Mouse (Mus musculus) spleen, adult 18-20 months (tissue): ENCODE measurements around the gene Ncor2.
A peak's percentile ranks its signal among the peaks of the same experiment; 100 is the strongest.

Source experiments
- DNase-seq, 2 experiments: peaks; one replicate each; pipeline ENCODE4 v3.0.0; 2022; ENCODE audit warnings: mixed read lengths in 2 of 2

The Ncor2 gene

GRCm38 (mm10) chr5:125085097-125085617, 93.9 kb downstream of the Ncor2 start:
- no peak for DNase-seq

- DNase-seq = no peak
Measured at GRCm38 (mm10) chr5:125083674-125084073, 95.3 kb downstream of the Ncor2 start.

GRCm38 (mm10) chr5:125081318-125082101, 97.5 kb downstream of the Ncor2 start:
- DNase-seq = peak in 1 of 2 experiments; percentile 22

- no peak for DNase-seq
Measured at GRCm38 (mm10) chr5:125080787-125081317, 98.2 kb downstream of the Ncor2 start.

- DNase-seq = no peak
Measured at GRCm38 (mm10) chr5:125080352-125080751, 98.7 kb downstream of the Ncor2 start.

DNA sequence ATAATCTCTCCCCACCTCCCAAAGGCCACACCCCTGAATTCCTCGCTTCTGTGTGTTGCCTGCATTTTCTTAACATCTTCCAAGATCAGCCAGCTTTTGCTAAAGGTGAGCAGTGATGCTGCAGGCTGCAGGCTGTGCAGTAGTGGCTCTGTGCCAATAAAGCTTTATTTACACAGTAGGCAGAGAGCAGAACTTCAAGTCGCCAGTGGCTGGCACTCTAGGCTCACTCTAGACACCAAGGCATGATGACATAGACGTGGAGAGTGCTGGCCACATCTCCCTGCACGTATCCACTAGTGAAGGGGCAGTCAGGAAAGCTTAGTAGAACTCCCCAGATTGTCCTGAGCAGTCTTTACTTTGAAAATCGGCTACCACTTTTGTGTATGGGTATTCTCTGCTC, 100.8 kb downstream of the Ncor2 start:
- no peak for DNase-seq

DNA sequence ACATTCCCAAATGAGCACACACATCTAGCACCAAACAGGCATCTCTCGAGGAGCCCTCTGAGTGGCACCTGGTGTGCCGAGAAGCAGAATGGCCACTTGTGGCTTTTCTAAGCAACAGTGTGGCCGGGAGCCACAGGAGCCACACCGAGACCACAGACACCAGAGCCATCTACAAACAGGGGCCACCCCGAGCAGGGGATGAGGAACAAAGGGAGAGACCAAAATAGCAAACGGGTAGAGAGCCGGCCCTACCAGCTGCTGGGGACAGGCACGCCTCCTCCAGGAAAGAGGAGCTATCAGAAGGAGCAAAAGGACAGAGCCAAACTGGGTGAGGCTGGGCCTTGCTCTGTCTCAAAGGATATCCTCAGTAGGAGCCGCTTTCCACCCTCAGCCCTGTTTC, 102.8 kb downstream of the Ncor2 start:
- DNase-seq = no peak

GRCm38 (mm10) chr5:125074571-125075171, 104.3 kb downstream of the Ncor2 start:
- DNase-seq = peak in 1 of 2 experiments; percentile 32

DNA sequence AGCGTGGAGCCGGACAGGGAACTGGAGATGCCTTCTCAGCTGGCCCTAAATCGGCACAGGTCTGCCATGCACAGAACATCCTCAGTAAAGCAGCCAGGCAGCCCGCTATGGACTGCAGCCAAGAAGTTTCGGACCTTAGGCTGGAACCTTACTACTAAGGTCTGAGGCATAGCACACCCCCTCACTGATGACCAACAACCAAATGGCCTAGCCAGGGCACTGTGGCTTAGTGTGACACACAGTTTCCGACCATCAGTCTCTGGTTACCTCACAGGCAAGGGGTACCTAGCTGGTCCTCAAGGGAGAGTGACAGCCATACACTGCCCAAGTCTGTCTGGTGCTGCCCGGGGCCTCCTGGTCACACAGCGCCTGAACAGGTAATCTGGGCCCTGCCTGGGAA, 105.1 kb downstream of the Ncor2 start:
- no peak for DNase-seq

DNA sequence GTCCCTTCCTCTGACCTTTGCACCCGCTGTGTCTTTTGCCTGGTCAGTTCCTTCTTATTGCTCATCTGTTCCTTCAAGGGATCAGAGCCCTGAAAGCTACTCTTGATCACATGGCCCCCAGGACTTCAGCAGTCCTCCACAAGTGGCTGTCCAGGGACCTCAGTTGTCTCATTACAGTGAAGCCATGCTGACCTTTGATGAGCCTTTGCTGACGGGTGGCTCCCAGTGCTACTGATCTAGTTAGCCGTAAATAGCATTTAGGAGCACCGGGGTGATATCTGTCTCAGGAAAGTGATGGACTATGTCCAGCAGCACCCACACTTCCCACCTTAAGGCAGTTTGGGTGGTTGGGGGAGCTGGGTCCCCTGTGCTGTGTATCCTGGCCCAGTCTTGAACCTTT, 105.7 kb downstream of the Ncor2 start:
- DNase-seq = no peak

GRCm38 (mm10) chr5:125072425-125072824, 106.6 kb downstream of the Ncor2 start:
- DNase-seq = no peak

- no peak for DNase-seq
Measured at GRCm38 (mm10) chr5:125071919-125072318, 107.1 kb downstream of the Ncor2 start.

GRCm38 (mm10) chr5:125070399-125070798, 108.6 kb downstream of the Ncor2 start:
- DNase-seq = no peak

DNA sequence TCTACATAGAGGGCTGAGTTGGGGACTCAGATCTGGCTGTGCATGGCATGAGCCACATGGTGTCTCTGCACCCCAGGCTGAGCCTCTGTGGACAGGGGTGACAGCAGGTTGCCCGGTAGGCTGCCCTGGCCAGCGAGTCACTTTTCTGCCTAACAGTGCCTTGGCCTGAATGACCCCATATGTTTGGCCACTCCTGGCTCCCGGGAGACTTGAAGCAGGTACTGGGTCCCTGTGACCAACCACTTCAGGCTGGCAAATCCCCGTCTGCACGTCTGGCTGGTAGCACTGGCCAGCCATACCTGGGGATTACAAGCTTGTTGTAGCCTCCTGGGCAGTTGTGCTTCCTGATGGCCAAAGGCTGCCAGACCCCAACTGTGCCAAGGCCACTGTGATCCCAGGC, 109.1 kb downstream of the Ncor2 start:
- DNase-seq = no peak

- no peak for DNase-seq
Measured at GRCm38 (mm10) chr5:125069426-125069825, 109.6 kb downstream of the Ncor2 start.

DNA sequence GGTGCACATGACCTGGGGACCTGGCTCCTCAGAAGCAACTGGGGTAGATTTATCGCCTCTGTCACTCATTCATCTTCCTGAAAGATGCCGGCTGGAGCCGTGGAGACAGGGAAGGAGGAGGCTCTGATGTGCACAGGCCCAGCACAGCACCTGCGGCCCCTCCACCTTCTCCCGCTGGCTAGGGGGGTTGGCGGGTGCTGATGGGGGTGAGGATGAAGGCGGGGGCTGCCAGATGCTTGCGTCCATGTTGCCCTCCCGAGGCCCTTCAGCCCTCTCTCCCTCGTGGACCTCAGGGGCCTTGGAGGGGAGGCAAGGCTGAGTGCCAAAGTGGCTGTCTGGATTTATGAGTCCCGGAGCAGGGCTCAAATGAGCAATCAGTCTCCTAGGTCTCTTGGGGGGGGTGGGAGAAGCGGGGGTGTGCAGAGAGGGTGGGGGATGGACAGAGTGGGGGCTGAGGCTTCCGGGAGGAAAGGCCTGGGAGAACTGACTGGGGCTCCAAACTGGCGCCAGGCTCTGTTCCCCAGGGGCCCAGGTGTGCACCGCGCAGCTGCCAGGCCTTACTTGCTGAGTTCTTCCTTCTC, 110.6 kb downstream of the Ncor2 start:
- no peak for DNase-seq

- DNase-seq = no peak
Measured at GRCm38 (mm10) chr5:125067673-125068072, 111.3 kb downstream of the Ncor2 start.

DNA sequence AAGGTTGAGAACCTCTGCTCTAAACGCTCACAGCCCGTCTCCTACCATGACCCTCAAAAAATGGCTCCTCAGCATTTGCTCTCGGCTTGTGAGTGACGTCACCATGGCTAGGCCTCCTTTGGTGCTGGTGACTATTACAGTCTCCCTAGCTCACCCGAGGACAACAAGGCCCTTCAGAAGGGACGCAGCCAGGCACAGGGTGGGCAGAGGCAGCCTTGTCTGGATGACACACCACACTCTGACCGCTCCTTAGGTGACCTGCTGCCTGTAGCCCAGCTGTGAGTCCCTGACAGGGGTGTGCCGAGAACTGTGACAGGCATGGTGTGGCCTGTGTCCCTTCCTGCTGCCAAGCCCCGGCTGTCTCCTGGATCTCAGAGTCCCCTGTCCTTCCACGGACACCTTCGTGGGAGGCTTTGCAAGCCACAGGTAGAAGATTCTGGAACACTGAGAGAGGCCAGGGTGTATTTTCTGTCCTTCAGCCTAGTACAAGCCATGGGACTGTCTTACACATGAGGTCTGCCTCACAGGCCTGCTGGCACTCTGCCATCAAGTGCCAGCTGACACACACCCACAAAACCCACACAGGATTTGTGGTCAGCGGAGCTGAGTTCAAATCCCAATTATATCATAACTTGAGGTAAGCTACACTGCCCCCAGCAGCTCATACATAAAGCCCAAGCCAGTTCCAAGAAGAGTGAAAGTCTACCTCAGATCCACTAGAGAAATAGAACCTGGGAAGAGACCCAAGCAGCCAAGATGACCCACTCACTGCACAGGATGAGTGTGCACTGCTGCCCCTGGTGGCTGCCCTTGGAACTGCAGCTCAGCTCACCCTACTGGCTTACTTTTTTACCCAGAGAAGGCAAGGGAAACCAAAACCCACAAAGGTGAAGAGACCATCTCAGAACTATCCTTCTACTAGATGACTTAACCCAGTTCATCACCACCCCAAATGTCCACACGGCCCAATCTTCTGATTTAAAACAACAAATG, 112.2 kb downstream of the Ncor2 start:
- DNase-seq = peak; percentile 56 to 84

- no peak for DNase-seq
Measured at GRCm38 (mm10) chr5:125063015-125063414, 116.0 kb downstream of the Ncor2 start.

GRCm38 (mm10) chr5:125058267-125058668, 120.8 kb downstream of the Ncor2 start:
- peak; percentile 22 to 35 for DNase-seq

DNA sequence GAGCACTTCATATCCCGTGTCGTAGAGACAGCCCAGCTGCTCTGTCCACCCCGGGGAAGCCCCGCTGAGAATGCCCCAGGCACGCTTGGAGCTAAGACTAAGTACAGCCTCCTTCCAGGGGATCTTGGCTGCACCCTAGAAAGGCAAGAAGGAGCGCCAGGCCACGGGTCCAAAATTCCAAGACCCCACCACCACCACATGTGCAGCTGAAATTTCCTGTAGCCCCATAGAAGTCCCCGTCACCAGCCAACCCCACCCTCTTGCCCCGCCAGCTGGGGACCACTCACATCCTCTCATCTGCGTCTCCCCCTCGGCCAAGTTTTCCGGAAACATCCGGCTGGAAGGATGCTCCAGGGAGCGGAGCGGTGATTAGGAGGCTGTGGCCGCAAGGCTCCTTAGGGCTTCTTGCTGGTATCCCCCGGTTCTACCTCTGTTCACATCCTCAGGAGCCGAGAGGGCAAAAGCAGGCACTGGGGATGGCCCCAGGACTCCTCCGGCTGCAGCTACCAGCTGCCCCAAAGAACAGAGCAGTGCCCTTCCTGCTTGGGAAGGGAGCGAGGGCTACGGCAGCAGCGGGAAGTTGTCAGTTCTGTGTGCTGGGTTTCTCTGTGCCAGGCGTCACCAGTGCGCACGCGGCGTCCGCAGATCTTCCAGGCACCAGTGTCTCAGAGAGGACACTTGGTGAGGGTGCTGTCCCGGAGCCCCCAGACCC, 121.3 kb downstream of the Ncor2 start:
- DNase-seq = no peak
